Mouse (Mus musculus) liver, embryonic 11.5 days (tissue): ENCODE data around the gene Pxk. TPM values are rescaled to one million over a fixed set of nuclear protein-coding genes. Genes with fewer than 3 reads are reported as not detected.

Experiments used
- ATAC-seq: fragments of 200-750 bp; cut with Nextera tagmentation; replicated peaks from 2 replicates; pipeline ENCODE4 v1.8.0; 2017; ENCODE audit warnings: moderate number of reproducible peaks, mild to moderate bottlenecking, moderate TSS enrichment, moderate library complexity; ENCODE audit not compliant: low FRiP score
- DNase-seq: peaks from one replicate; pipeline ENCODE4 v3.0.0-alpha.2; 2017; ENCODE audit warnings: low spot score
- H3K27ac ChIP-seq: fragments of 300-500 bp; sonication (generic); 2 replicates; pipeline ENCODE4 v1.5.1; 2014; ENCODE audit warnings: mild to moderate bottlenecking, low read depth, low read length, control low read depth
- H3K27me3 ChIP-seq: fragments of 300-500 bp; sonication (generic); replicated peaks from 2 replicates; pipeline ENCODE4 v1.6.1; 2014; ENCODE audit warnings: low read length, mixed read lengths; ENCODE audit not compliant: control insufficient read depth, insufficient read depth
- H3K36me3 ChIP-seq: fragments of 300-500 bp; sonication (generic); 2 replicates; pipeline ENCODE4 v1.6.1; 2014; ENCODE audit warnings: mild to moderate bottlenecking, low read length, moderate library complexity, mixed read lengths; ENCODE audit not compliant: control insufficient read depth, insufficient read depth
- H3K4me1 ChIP-seq: fragments of 300-500 bp; sonication (generic); replicated peaks from 2 replicates; pipeline ENCODE4 v1.6.1; 2014; ENCODE audit warnings: low read length, mixed read lengths; ENCODE audit not compliant: control insufficient read depth, insufficient read depth
- H3K4me2 ChIP-seq: fragments of 300-500 bp; sonication (generic); 2 replicates; pipeline ENCODE4 v1.6.1; 2014; ENCODE audit warnings: mild to moderate bottlenecking, control low read depth, moderate library complexity
- H3K4me3 ChIP-seq: fragments of 300-500 bp; sonication (generic); 2 replicates; pipeline ENCODE4 v1.5.1; 2014; ENCODE audit warnings: low read depth, low read length, control low read depth
- H3K9ac ChIP-seq: fragments of 300-500 bp; sonication (generic); 2 replicates; pipeline ENCODE4 v1.6.1; 2014; ENCODE audit warnings: low read depth, low read length, control low read depth
- H3K9me3 ChIP-seq: fragments of 300-500 bp; sonication (generic); 2 replicates; pipeline ENCODE4 v1.6.1; 2016; ENCODE audit warnings: low read length, inconsistent platforms, mixed read lengths; ENCODE audit not compliant: control insufficient read depth
- WGBS: fragments of 180-500 bp; shearing (Covaris S2); extraction: QIAGEN DNeasy Blood & Tissue Kit; methylation state at CpG from one replicate; pipeline ENCODE4 v1.1.7; 2014; 5-methylcytosine and 5-hydroxymethylcytosine counted together
- polyA plus RNA-seq: library from polyadenylated mRNA; unstranded; fragments of >200 nt; fragmentation: Nextera tagmentation; extraction: Ambion mirVana; gene quantifications from 2 replicates; pipeline ENCODE4 v1.2.1, GENCODE M21; 2014

Pxk gene
- polyA plus RNA-seq, 1 experiment from 2014 or later = 18.5 TPM

- ATAC-seq (no peak), DNase-seq (no peak)
- no peaks in the 10 kb centered on the region for H3K36me3 ChIP-seq
- H3K9me3 ChIP-seq = no peaks in the 10 kb centered on the region
- H3K9ac ChIP-seq = no peak overlapping the region
- peaks cover 24% of the 10 kb centered on the region for H3K4me1 ChIP-seq
- no peak overlapping the region for H3K27ac ChIP-seq
- H3K4me2 ChIP-seq = no peak overlapping the region
- no peaks in the 10 kb centered on the region for H3K27me3 ChIP-seq
- WGBS = 72% methylated on average over 3 of the region's 3 CpGs
- H3K4me3 ChIP-seq = no peak overlapping the region
Measured at GRCm38 (mm10) chr14:8062537-8063301, 35.3 kb upstream of the Pxk start.

- H3K4me3 ChIP-seq = no peak overlapping the region
- H3K4me2 ChIP-seq = peak overlapping the region; percentile 23; the same call in 1 of the 2 replicates
- no peak overlapping the region for H3K9ac ChIP-seq
- peak; percentile 93 for ATAC-seq
- no peaks in the 10 kb centered on the region for H3K27me3 ChIP-seq
- no peaks in the 10 kb centered on the region for H3K36me3 ChIP-seq
- peaks cover 24% of the 10 kb centered on the region for H3K4me1 ChIP-seq
- WGBS = 69% methylated on average over 8 of the region's 8 CpGs
- H3K27ac ChIP-seq = no peak overlapping the region
- DNase-seq = no peak
- no peaks in the 10 kb centered on the region for H3K9me3 ChIP-seq
Measured at GRCm38 (mm10) chr14:8063835-8064785, 33.9 kb upstream of the Pxk start.

DNA sequence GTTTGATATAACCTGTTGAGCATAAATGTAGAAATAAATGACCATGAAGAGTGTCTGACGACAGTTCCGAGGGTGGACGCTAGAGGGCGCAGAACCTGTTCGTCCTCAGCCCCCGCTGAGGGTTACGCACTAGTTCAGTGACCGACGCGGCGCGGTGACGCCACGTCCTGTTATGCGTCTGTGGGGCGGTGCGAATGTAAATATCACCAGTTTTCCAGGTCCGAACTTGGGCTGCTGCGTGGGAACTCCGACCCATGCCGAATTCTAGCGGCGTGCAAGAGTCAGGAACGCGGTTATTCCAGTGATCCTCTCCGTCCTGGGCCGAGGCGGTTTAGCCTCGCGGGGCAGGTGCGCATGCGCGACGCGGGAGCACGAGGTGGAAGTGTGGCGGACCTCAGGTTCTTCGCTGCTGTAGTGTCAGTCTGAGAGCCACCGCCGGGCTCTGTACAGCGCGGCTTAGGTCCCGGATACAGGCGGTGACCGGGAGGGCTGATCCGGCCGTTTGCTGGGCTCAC, 17.8 kb upstream of the Pxk start, which contains the start of gene Rpp14:
Gene Rpp14, plus strand, starts transcription at position 203 of the 515 bp plus-strand sequence.
- Histone ChIP-seq H3K4me2 (peak within 1 kb of the TSS; percentile 93), H3K27ac (peak within 1 kb of the TSS; percentile 88), H3K4me3 (peak within 1 kb of the TSS; percentile 73), H3K9ac (peak within 1 kb of the TSS; percentile 91), H3K36me3 (peaks cover 14% of the 10 kb centered on the region), H3K9me3 (no peaks in the 10 kb centered on the region), H3K27me3 (no peaks in the 10 kb centered on the region), H3K4me1 (peaks cover 4% of the 10 kb centered on the region)
- peak; percentile 93 for ATAC-seq
- peak; percentile 92 for DNase-seq
- under 1% methylated on average over 47 of the region's 47 CpGs for WGBS

DNA sequence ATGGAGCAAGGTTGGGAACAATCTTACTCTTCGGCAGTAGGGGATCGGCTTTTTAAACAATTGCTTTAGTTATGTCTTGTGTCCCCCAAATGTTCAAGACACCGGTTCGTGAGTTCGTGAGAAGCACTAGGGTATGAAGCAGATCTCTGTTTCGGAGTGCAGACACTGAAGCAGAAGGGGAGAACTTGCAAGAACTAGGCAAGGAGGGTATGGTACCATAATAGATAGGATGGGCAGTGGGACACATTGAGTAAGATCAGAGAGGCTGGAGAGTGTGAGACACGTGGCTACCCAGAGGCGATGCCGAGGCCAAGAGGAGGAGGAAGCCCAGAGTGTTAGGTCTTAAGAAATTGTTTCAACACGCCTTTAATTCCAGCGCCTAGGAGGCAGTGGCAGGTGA, 17.3 kb upstream of the Pxk start:
- 4% methylated on average over 11 of the region's 11 CpGs for WGBS
- Histone ChIP-seq H3K4me1 (peaks cover 4% of the 10 kb centered on the region), H3K27me3 (no peaks in the 10 kb centered on the region), H3K27ac (peak overlapping the region; percentile 88), H3K4me2 (peak overlapping the region; percentile 93), H3K36me3 (peaks cover 14% of the 10 kb centered on the region), H3K4me3 (peak overlapping the region; percentile 73), H3K9ac (peak overlapping the region; percentile 91), H3K9me3 (no peaks in the 10 kb centered on the region)
- DNase-seq = no peak
- peak; percentile 57 for ATAC-seq

DNA sequence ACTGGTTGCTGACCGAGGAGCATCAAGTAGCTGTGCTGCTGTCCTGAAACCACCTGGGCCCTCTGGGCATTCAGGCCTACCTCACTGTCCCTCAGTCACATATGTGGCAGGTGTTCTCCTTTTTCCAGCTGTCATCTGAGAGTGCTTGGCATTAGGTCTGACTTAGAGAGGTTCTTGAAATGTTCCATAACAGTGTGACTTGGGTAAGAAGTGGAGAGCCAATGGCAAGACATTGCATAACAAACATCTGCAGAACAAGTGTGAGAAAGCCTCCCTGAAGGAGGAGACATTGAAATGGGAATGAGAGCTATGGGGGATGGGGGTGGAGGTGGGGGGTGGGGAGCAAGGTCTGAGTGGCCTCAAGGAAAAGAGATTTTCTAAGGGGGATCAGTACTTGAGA, 15.1 kb upstream of the Pxk start:
- Histone ChIP-seq H3K4me1 (peaks cover 4% of the 10 kb centered on the region), H3K9me3 (no peaks in the 10 kb centered on the region), H3K9ac (no peak overlapping the region), H3K27ac (no peak overlapping the region), H3K36me3 (peaks cover 19% of the 10 kb centered on the region), H3K4me3 (no peak overlapping the region), H3K4me2 (no peak overlapping the region), H3K27me3 (no peaks in the 10 kb centered on the region)
- 89% methylated on average over 1 of the region's 1 CpGs for WGBS
- no peak for ATAC-seq
- DNase-seq = no peak

- no peak for ATAC-seq
- peaks cover 24% of the 10 kb centered on the region for H3K36me3 ChIP-seq
- H3K4me1 ChIP-seq = no peaks in the 10 kb centered on the region
- WGBS = 93% methylated on average over 2 of the region's 2 CpGs
- H3K4me2 ChIP-seq = no peak overlapping the region
- H3K9me3 ChIP-seq = no peaks in the 10 kb centered on the region
- H3K27ac ChIP-seq = no peak overlapping the region
- H3K27me3 ChIP-seq = no peaks in the 10 kb centered on the region
- no peak overlapping the region for H3K4me3 ChIP-seq
- H3K9ac ChIP-seq = no peak overlapping the region
- no peak for DNase-seq
Measured at GRCm38 (mm10) chr14:8089016-8089415, 9.0 kb upstream of the Pxk start.

- no peak overlapping the region for H3K4me2 ChIP-seq
- no peak for DNase-seq
- no peak overlapping the region for H3K27ac ChIP-seq
- H3K9me3 ChIP-seq = no peaks in the 10 kb centered on the region
- ATAC-seq = no peak
- H3K4me3 ChIP-seq = no peak overlapping the region
- WGBS = 92% methylated on average over 2 of the region's 2 CpGs
- H3K36me3 ChIP-seq = peaks cover 14% of the 10 kb centered on the region
- no peaks in the 10 kb centered on the region for H3K4me1 ChIP-seq
- no peaks in the 10 kb centered on the region for H3K27me3 ChIP-seq
- H3K9ac ChIP-seq = no peak overlapping the region
Measured at GRCm38 (mm10) chr14:8092573-8092972, 5.4 kb upstream of the Pxk start.

DNA sequence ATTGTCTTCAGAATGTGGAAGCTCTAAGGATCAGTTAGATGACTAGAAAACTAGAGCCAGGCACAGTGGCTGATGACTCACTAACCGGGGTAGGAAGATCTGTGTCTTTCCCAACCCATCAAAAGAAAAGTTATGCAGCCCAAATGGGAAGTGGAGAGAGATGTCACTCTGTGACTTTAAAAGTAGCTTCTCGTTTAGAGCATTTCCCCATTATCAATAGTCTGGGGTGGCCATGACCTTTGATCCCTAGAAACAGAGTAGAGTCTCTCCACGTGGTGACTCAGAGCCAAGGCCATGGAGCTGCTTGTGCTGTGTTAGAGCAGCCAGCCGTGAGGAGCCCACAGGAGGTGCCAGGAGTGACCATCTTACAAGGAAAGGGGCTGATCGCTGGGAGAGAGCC, 4.6 kb upstream of the Pxk start:
- ATAC-seq = no peak
- 56% methylated on average over 5 of the region's 5 CpGs for WGBS

More for the DNA sequence above, 4.6 kb upstream of the Pxk start:
- no peak for DNase-seq
- Histone ChIP-seq H3K4me2 (no peak overlapping the region), H3K4me1 (no peaks in the 10 kb centered on the region), H3K36me3 (peaks cover 12% of the 10 kb centered on the region), H3K9ac (no peak overlapping the region), H3K27ac (no peak overlapping the region), H3K27me3 (no peaks in the 10 kb centered on the region), H3K4me3 (no peak overlapping the region), H3K9me3 (no peaks in the 10 kb centered on the region)
